Mouse (Mus musculus) embryonic facial prominence, embryonic 14.5 days (tissue): ENCODE data around the gene Tmem175. TPM values are rescaled to one million over a fixed set of nuclear protein-coding genes. Genes with fewer than 3 reads are reported as not detected.

Experiments used
- ATAC-seq: fragments of 200-750 bp; cut with Nextera tagmentation; 2 replicates; pipeline ENCODE4 v1.8.0; 2017; ENCODE audit warnings: low read depth, moderate number of reproducible peaks, moderate TSS enrichment
- DNase-seq: peaks from one replicate; pipeline ENCODE4 v3.0.0-alpha.2; 2015; ENCODE audit warnings: low spot score
- H3K27ac ChIP-seq: fragments of 300-500 bp; sonication (generic); replicated peaks from 2 replicates; pipeline ENCODE4 v1.5.1; 2014; ENCODE audit warnings: low read depth, mild to moderate bottlenecking, low read length, moderate library complexity
- H3K27me3 ChIP-seq: fragments of 300-500 bp; sonication (generic); replicated peaks from 2 replicates; pipeline ENCODE4 v1.6.1; 2014; ENCODE audit warnings: low read length; ENCODE audit not compliant: control insufficient read depth, insufficient read depth
- H3K36me3 ChIP-seq: fragments of 300-500 bp; sonication (generic); 2 replicates; pipeline ENCODE4 v1.6.1; 2014; ENCODE audit warnings: low read length, mixed read lengths; ENCODE audit not compliant: control insufficient read depth, insufficient read depth
- H3K4me1 ChIP-seq: fragments of 300-500 bp; sonication (generic); 2 replicates; pipeline ENCODE4 v1.6.1; 2014; ENCODE audit warnings: antibody characterized with exemption, low read length; ENCODE audit not compliant: control insufficient read depth, insufficient read depth
- H3K4me2 ChIP-seq: fragments of 300-500 bp; sonication (generic); 2 replicates; pipeline ENCODE4 v1.6.1; 2014; ENCODE audit warnings: low read depth, mild to moderate bottlenecking, low read length, moderate library complexity, mixed read lengths
- H3K4me3 ChIP-seq: fragments of 300-500 bp; sonication (generic); 2 replicates; pipeline ENCODE4 v1.5.1; 2014; ENCODE audit warnings: low read depth, mild to moderate bottlenecking, low read length
- H3K9ac ChIP-seq: fragments of 300-500 bp; sonication (generic); 2 replicates; pipeline ENCODE4 v1.6.1; 2014; ENCODE audit warnings: low read depth, mild to moderate bottlenecking, low read length, moderate library complexity, mixed read lengths
- H3K9me3 ChIP-seq: fragments of 300-500 bp; sonication (generic); 2 replicates; pipeline ENCODE4 v1.6.1; 2016; ENCODE audit warnings: low read length; ENCODE audit not compliant: control insufficient read depth
- WGBS: fragments of 180-500 bp; shearing (Covaris S2); extraction: QIAGEN DNeasy Blood & Tissue Kit; methylation state at CpG from one replicate; pipeline ENCODE4 v1.1.7; 2014; 5-methylcytosine and 5-hydroxymethylcytosine counted together
- polyA plus RNA-seq: library from polyadenylated mRNA; unstranded; fragments of >200 nt; fragmentation: Nextera tagmentation; extraction: Ambion mirVana; gene quantifications from 2 replicates; pipeline ENCODE4 v1.2.1, GENCODE M21; 2014

The Tmem175 gene
- polyA plus RNA-seq = 31.0 and 40.1 TPM in 2 replicates

GRCm38 (mm10) chr5:108629634-108630483 lies at the start of gene Tmem175, which contains the start of gene Gak:
Gene Tmem175 (plus strand): TSS chr5:108629770.
Gene Gak (minus strand): TSS chr5:108629755.
- H3K9me3 ChIP-seq = no peaks in the 10 kb centered on the region
- no peaks in the 10 kb centered on the region for H3K27me3 ChIP-seq
- H3K27ac ChIP-seq = peak within 1 kb of the TSS; percentile 91
- WGBS = 1% methylated on average over 26 of the region's 58 CpGs
- ATAC-seq (peak; percentile 99), DNase-seq (peak; percentile 97)
- peaks cover 10% of the 10 kb centered on the region for H3K4me1 ChIP-seq
- peak within 1 kb of the TSS; percentile 94 for H3K9ac ChIP-seq
- peak within 1 kb of the TSS; percentile 82 for H3K4me2 ChIP-seq
- no peaks in the 10 kb centered on the region for H3K36me3 ChIP-seq
- peak within 1 kb of the TSS; percentile 86 for H3K4me3 ChIP-seq

GRCm38 (mm10) chr5:108581361-108581891 lies 48.1 kb upstream of the Tmem175 start:
- Histone ChIP-seq H3K4me1 (no peaks in the 10 kb centered on the region), H3K36me3 (peaks cover 83% of the 10 kb centered on the region), H3K27ac (no peak overlapping the region), H3K4me3 (no peak overlapping the region), H3K9me3 (no peaks in the 10 kb centered on the region), H3K4me2 (no peak overlapping the region), H3K27me3 (no peaks in the 10 kb centered on the region), H3K9ac (no peak overlapping the region)
- DNase-seq = no peak
- no peak for ATAC-seq
- WGBS = 92% methylated on average over 3 of the region's 3 CpGs

- no peak overlapping the region for H3K4me2 ChIP-seq
- DNase-seq (no peak), ATAC-seq (no peak)
- H3K27ac ChIP-seq = no peak overlapping the region
- no peaks in the 10 kb centered on the region for H3K27me3 ChIP-seq
- no peak overlapping the region for H3K9ac ChIP-seq
- 72% methylated on average over 1 of the region's 1 CpGs for WGBS
- peaks cover 96% of the 10 kb centered on the region for H3K36me3 ChIP-seq
- no peaks in the 10 kb centered on the region for H3K9me3 ChIP-seq
- no peak overlapping the region for H3K4me3 ChIP-seq
- no peaks in the 10 kb centered on the region for H3K4me1 ChIP-seq
Observed at GRCm38 (mm10) chr5:108599923-108600322, 29.6 kb upstream of the Tmem175 start.

GRCm38 (mm10) chr5:108602537-108602936 lies 27.0 kb upstream of the Tmem175 start:
- H3K36me3 ChIP-seq = peaks cover 96% of the 10 kb centered on the region
- no peak overlapping the region for H3K4me2 ChIP-seq
- no peaks in the 10 kb centered on the region for H3K27me3 ChIP-seq
- no peak overlapping the region for H3K4me3 ChIP-seq
- no peaks in the 10 kb centered on the region for H3K9me3 ChIP-seq
- no peak overlapping the region for H3K27ac ChIP-seq
- DNase-seq (no peak), ATAC-seq (no peak)
- H3K9ac ChIP-seq = no peak overlapping the region
- 93% methylated on average over 9 of the region's 9 CpGs for WGBS
- no peaks in the 10 kb centered on the region for H3K4me1 ChIP-seq

GRCm38 (mm10) chr5:108610426-108610825 lies 19.1 kb upstream of the Tmem175 start:
- Histone ChIP-seq H3K4me1 (no peaks in the 10 kb centered on the region), H3K9ac (no peak overlapping the region), H3K36me3 (peaks cover 96% of the 10 kb centered on the region), H3K27me3 (no peaks in the 10 kb centered on the region), H3K27ac (no peak overlapping the region), H3K4me3 (no peak overlapping the region), H3K9me3 (no peaks in the 10 kb centered on the region), H3K4me2 (no peak overlapping the region)
- ATAC-seq (no peak), DNase-seq (no peak)
- WGBS = 84% methylated on average over 1 of the region's 1 CpGs

- Histone ChIP-seq H3K4me1 (no peaks in the 10 kb centered on the region), H3K27ac (no peak overlapping the region), H3K9me3 (no peaks in the 10 kb centered on the region), H3K36me3 (peaks cover 60% of the 10 kb centered on the region), H3K4me2 (no peak overlapping the region), H3K9ac (no peak overlapping the region), H3K4me3 (no peak overlapping the region), H3K27me3 (no peaks in the 10 kb centered on the region)
- ATAC-seq (no peak), DNase-seq (no peak)
- WGBS = 83% methylated on average over 2 of the region's 2 CpGs
Observed at GRCm38 (mm10) chr5:108621870-108622269, 7.7 kb upstream of the Tmem175 start.

GRCm38 (mm10) chr5:108626050-108626660 lies 3.4 kb upstream of the Tmem175 start:
- 90% methylated on average over 4 of the region's 4 CpGs for WGBS
- peaks cover 10% of the 10 kb centered on the region for H3K4me1 ChIP-seq
- no peak overlapping the region for H3K4me3 ChIP-seq
- H3K9ac ChIP-seq = no peak overlapping the region
- H3K4me2 ChIP-seq = no peak overlapping the region
- peaks cover 32% of the 10 kb centered on the region for H3K36me3 ChIP-seq
- ATAC-seq (no peak), DNase-seq (no peak)
- H3K27ac ChIP-seq = no peak overlapping the region
- no peaks in the 10 kb centered on the region for H3K9me3 ChIP-seq
- no peaks in the 10 kb centered on the region for H3K27me3 ChIP-seq

GRCm38 (mm10) chr5:108628891-108629633 lies 508 bp upstream of the Tmem175 start:
- peak overlapping the region; percentile 82 for H3K4me2 ChIP-seq
- H3K9ac ChIP-seq = peak overlapping the region; percentile 94
- DNase-seq (no peak), ATAC-seq (peak; percentile 87)
- H3K27me3 ChIP-seq = no peaks in the 10 kb centered on the region
- peaks cover 10% of the 10 kb centered on the region for H3K4me1 ChIP-seq
- peak overlapping the region; percentile 91 for H3K27ac ChIP-seq
- WGBS = 3% methylated on average over 27 of the region's 32 CpGs
- H3K4me3 ChIP-seq = peak overlapping the region; percentile 86
- H3K9me3 ChIP-seq = no peaks in the 10 kb centered on the region
- H3K36me3 ChIP-seq = peaks cover 8% of the 10 kb centered on the region
